Mouse (Mus musculus) liver, adult 2 months (tissue): Measurements from ENCODE around the gene Ckap2l. TPM values are rescaled to one million over a fixed set of nuclear protein-coding genes. Genes with fewer than 3 reads are reported as not detected.

ENCODE experiments used
- DNase-seq: peaks from one replicate; pipeline ENCODE4 v3.0.0-alpha.2; 2011; ENCODE audit warnings: low read depth, low spot score; ENCODE audit errors: extremely low read depth
- H3K27ac ChIP-seq: fragments of 200-500 bp; replicated peaks from 2 replicates; pipeline ENCODE4 v1.5.1; 2012; ENCODE audit warnings: low read depth, mild to moderate bottlenecking, control low read depth, inconsistent platforms, low read length; ENCODE audit not compliant: insufficient read depth
- H3K27me3 ChIP-seq: fragments of 200-500 bp; 2 replicates; pipeline ENCODE4 v1.6.1; 2012; ENCODE audit warnings: mild to moderate bottlenecking, moderate library complexity, low read length, inconsistent platforms; ENCODE audit not compliant: control insufficient read depth, insufficient read depth
- H3K36me3 ChIP-seq: fragments of 200-500 bp; 2 replicates; pipeline ENCODE4 v1.6.1; 2012; ENCODE audit warnings: low read length, inconsistent platforms; ENCODE audit not compliant: control insufficient read depth, insufficient read depth
- H3K4me1 ChIP-seq: fragments of 200-500 bp; 2 replicates; pipeline ENCODE4 v1.6.1; 2011; ENCODE audit warnings: low read length; ENCODE audit not compliant: control insufficient read depth, insufficient read depth
- H3K4me3 ChIP-seq: fragments of 200-500 bp; 2 replicates; pipeline ENCODE4 v1.5.1; 2011; ENCODE audit warnings: low read depth, mild to moderate bottlenecking, control low read depth, low read length, moderate library complexity; ENCODE audit not compliant: insufficient read depth
- H3K79me2 ChIP-seq: fragments of 200-500 bp; 2 replicates; pipeline ENCODE4 v1.6.1; 2012; ENCODE audit warnings: inconsistent platforms, mild to moderate bottlenecking, low read length, moderate library complexity; ENCODE audit not compliant: control insufficient read depth, insufficient read depth
- H3K9ac ChIP-seq: fragments of 200-500 bp; 2 replicates; pipeline ENCODE4 v1.6.1; 2012; ENCODE audit warnings: low read depth, mild to moderate bottlenecking, control low read depth, inconsistent platforms, low read length
- CTCF ChIP-seq: fragments of 200-500 bp; IDR thresholded peaks from 2 replicates; pipeline ENCODE4 v1.5.1; 2011; ENCODE audit warnings: low read depth, low read length, control low read depth
- POLR2A ChIP-seq: fragments of 200-500 bp; IDR thresholded peaks from 2 replicates; pipeline ENCODE4 v1.6.1; 2011; ENCODE audit warnings: low read length, control low read depth; ENCODE audit not compliant: insufficient read depth; ENCODE audit errors: extremely low read depth
- WGBS: fragments of 180-500 bp; shearing (Covaris S2); methylation state at CpG from one replicate; pipeline ENCODE4 v1.1.7; 2018; 5-methylcytosine and 5-hydroxymethylcytosine counted together
- polyA plus RNA-seq: library from polyadenylated mRNA; depleted of rRNA; stranded (reverse); fragments of >200 nt; gene quantifications from 2 replicates; pipeline ENCODE4 v1.2.3, GENCODE M21; 2012; rRNA removed
- total RNA-seq: library from RNA; depleted of rRNA; stranded (reverse); fragments of >200 nt; gene quantifications from 2 replicates; pipeline ENCODE4 v1.2.3, GENCODE M21; 2014; rRNA removed

The Ckap2l gene
- total and polyA plus RNA-seq, 2 experiments = 0.04 to 0.09 TPM

DNA sequence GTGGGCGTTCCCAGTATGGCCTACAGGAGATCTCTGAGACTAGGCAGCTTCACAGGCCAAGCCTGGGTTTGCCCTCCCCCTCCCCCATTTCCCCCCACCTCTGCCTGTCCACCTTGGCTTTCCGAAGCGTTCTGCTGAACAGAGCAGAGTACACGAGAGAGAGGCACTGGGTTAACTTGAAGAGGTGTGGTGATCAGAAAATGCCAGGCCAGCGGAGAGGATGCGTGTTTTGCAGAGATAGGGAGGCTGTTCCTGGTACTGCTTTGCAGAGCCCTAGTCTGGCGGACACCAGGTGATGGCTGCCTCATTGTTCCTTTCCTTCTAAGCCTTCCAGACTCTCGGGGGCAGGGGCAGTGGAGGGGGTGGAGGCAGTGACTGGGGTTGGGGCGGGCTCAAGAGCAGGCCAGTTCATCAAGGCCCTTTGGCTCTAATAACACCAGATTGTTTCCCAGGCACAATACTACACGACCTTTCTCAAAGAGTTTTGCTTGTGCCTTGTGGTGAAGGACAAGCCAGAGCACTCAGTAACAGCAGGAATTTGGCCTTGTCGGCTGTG is 70.6 kb downstream of the Ckap2l start:
- Histone ChIP-seq H3K27ac (no peak overlapping the region), H3K4me1 (no peaks in the 10 kb centered on the region), H3K9ac (no peak overlapping the region), H3K79me2 (no peaks in the 10 kb centered on the region), H3K4me3 (no peak overlapping the region), H3K36me3 (no peaks in the 10 kb centered on the region), H3K27me3 (no peaks in the 10 kb centered on the region)
- DNase-seq = no peak
- TF ChIP-seq CTCF (no peak), POLR2A (no peak)
- 80% methylated on average over 11 of the region's 11 CpGs for WGBS

DNA sequence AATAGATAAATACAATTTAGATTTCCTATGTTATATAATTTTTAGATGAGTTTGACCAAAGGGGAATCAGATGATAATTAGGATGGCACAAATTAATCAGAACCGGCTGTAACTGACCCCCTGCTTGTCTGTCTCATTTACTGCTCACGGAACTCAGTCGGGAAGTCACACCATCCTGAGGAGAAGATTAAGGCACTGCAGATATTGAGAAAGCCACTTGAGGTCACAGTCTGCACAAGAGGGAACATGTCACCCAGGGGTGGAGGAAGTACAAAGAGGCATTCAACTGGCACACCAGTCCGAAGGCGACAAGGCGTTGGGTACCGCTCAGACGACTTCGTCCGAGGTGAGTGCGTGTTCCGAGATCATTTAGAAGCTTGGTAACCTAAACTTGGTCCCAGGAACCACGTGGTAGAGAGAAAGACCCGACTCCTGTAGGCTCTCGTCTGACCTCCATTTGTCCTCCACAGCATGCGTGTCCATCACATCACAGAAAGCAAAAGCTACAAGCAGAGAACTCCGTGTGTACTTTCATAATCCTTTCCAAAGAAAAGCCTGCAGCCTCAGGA is 71.7 kb downstream of the Ckap2l start:
- no peak overlapping the region for H3K27ac ChIP-seq
- no peak overlapping the region for H3K9ac ChIP-seq
- H3K79me2 ChIP-seq = no peaks in the 10 kb centered on the region
- H3K27me3 ChIP-seq = no peaks in the 10 kb centered on the region
- no peak for TF ChIP-seq POLR2A
- TF ChIP-seq CTCF = no peak
- WGBS = 91% methylated on average over 17 of the region's 17 CpGs
- no peak for DNase-seq
- no peaks in the 10 kb centered on the region for H3K36me3 ChIP-seq
- no peak overlapping the region for H3K4me3 ChIP-seq
- no peaks in the 10 kb centered on the region for H3K4me1 ChIP-seq

DNA sequence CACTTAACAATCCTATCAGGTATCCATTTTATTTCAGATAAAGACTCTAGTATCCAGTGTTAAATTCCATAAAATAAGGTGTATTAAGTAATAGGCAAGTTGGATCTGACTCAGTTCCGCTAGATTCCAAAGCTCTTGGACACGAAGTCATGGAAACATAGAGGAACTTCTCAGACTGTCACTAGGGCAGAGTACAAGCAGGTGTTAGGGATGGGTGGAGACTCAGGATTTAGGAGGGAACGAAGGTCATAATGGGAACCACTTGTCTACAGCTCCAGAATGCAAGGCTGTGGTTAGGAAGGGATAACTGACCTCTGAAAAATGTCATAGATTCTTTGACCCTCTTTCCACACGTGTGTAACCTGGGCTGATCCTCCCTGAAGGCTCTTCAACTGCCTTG is 72.8 kb downstream of the Ckap2l start:
- no peak for TF ChIP-seq POLR2A
- TF ChIP-seq CTCF = no peak
- Histone ChIP-seq H3K4me3 (no peak overlapping the region), H3K79me2 (no peaks in the 10 kb centered on the region), H3K36me3 (no peaks in the 10 kb centered on the region), H3K27ac (no peak overlapping the region), H3K27me3 (no peaks in the 10 kb centered on the region), H3K9ac (no peak overlapping the region), H3K4me1 (no peaks in the 10 kb centered on the region)
- no peak for DNase-seq
- 72% methylated on average over 4 of the region's 4 CpGs for WGBS

DNA sequence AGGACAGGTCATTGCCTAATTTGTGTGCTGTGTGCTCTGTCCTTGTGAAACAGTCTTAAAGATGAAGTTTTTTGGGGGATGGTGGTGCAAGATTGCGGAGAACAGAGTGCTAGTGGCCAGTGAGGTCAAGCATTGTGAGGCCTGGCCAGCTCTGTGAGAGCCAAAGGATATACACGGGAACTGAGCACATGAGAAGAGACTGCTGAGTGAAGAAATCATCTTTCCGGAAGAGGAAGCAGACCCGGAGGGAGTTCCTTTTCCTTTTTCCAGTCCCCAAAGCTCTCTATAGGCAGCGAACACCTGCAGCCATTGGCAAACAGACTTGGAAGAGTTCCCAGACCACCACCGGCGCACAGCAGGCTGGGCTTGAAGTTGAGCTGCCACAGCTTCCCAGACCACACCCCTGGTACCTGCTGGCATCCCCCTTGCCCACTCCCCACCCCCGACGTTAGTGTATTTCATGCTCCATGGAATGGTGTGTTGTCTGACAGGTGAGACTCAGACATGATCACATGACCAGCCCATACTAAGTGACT is 75.8 kb downstream of the Ckap2l start:
- Histone ChIP-seq H3K4me1 (no peaks in the 10 kb centered on the region), H3K27me3 (no peaks in the 10 kb centered on the region), H3K79me2 (no peaks in the 10 kb centered on the region), H3K9ac (no peak overlapping the region), H3K4me3 (no peak overlapping the region), H3K36me3 (no peaks in the 10 kb centered on the region), H3K27ac (no peak overlapping the region)
- 78% methylated on average over 9 of the region's 9 CpGs for WGBS
- no peak for DNase-seq
- TF ChIP-seq CTCF (no peak), POLR2A (no peak)

DNA sequence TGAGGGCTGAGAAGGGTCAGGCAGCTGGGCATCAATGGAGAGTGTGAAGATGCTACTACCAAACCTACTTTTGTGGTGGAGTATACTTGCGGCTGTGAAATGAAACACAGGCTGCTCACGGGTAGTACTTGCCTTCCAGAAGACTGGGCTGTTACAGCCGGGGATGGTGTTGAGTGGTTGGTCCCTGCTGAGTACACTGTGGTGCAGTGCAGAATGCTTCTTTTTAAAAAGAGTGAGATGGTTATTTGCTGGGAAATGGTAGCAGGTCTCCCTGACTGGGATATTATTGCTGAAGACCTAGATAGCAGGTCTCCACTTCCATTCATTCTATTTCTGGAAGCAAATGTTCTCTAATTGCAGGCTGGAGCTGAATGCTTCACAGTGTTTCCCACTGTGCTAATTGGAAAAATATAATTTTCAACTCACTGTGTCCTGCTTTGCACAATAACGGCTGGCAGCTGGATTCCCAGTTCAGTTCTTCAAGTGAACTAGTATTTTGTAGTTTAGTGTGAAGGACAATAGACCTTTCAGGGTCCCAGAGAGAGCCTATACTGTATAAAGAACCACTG is 78.4 kb downstream of the Ckap2l start:
- 97% methylated on average over 4 of the region's 4 CpGs for WGBS
- no peak for TF ChIP-seq CTCF
- TF ChIP-seq POLR2A = no peak
- no peak overlapping the region for H3K4me3 ChIP-seq
- H3K4me1 ChIP-seq = no peaks in the 10 kb centered on the region
- no peak overlapping the region for H3K27ac ChIP-seq
- no peaks in the 10 kb centered on the region for H3K79me2 ChIP-seq
- DNase-seq = no peak
- H3K27me3 ChIP-seq = no peaks in the 10 kb centered on the region
- no peak overlapping the region for H3K9ac ChIP-seq
- no peaks in the 10 kb centered on the region for H3K36me3 ChIP-seq

Other genes starting within 250 kb of the Ckap2l start
- gene Vinac1, start 249.0 kb downstream of the Ckap2l start, total RNA-seq = 0.09 and 0.13 TPM in 2 replicates
- 0.04 and 0.12 TPM in 2 replicates for gene Vinac1, start 249.0 kb downstream of the Ckap2l start, polyA plus RNA-seq
- gene Ttl, start 231.3 kb downstream of the Ckap2l start, total RNA-seq = 3.3 and 3.8 TPM in 2 replicates
- 1.9 and 2.4 TPM in 2 replicates for gene Ttl, start 231.3 kb downstream of the Ckap2l start, polyA plus RNA-seq
- 7.7 and 10.7 TPM in 2 replicates for gene Polr1b, start 196.2 kb downstream of the Ckap2l start, total RNA-seq
- gene Polr1b, start 196.2 kb downstream of the Ckap2l start, polyA plus RNA-seq = 8.6 and 15.7 TPM in 2 replicates
- 9.9 and 10.1 TPM in 2 replicates for gene Chchd5, start 167.5 kb downstream of the Ckap2l start, total RNA-seq
- 41.2 and 60.2 TPM in 2 replicates for gene Chchd5, start 167.5 kb downstream of the Ckap2l start, polyA plus RNA-seq
- gene Slc20a1, start 98.4 kb downstream of the Ckap2l start, total RNA-seq = 24.9 and 36.0 TPM in 2 replicates
- gene Slc20a1, start 98.4 kb downstream of the Ckap2l start, polyA plus RNA-seq = 7.8 and 9.4 TPM in 2 replicates
- gene Il1a, start 12.8 kb upstream of the Ckap2l start, total RNA-seq = 3.7 and 4.2 TPM in 2 replicates
- 0.36 and 1.0 TPM in 2 replicates for gene Il1a, start 12.8 kb upstream of the Ckap2l start, polyA plus RNA-seq
- gene Il1b, start 73.9 kb upstream of the Ckap2l start, total RNA-seq = 1.8 and 2.1 TPM in 2 replicates
- 0.39 and 0.84 TPM in 2 replicates for gene Il1b, start 73.9 kb upstream of the Ckap2l start, polyA plus RNA-seq
- not detected in 2 replicates for gene F830045P16Rik, start 239.4 kb upstream of the Ckap2l start, total RNA-seq
- not detected in 2 replicates for gene F830045P16Rik, start 239.4 kb upstream of the Ckap2l start, polyA plus RNA-seq